ENCODE assay signal across 9 mouse cellular contexts in the genomic region with DNA sequence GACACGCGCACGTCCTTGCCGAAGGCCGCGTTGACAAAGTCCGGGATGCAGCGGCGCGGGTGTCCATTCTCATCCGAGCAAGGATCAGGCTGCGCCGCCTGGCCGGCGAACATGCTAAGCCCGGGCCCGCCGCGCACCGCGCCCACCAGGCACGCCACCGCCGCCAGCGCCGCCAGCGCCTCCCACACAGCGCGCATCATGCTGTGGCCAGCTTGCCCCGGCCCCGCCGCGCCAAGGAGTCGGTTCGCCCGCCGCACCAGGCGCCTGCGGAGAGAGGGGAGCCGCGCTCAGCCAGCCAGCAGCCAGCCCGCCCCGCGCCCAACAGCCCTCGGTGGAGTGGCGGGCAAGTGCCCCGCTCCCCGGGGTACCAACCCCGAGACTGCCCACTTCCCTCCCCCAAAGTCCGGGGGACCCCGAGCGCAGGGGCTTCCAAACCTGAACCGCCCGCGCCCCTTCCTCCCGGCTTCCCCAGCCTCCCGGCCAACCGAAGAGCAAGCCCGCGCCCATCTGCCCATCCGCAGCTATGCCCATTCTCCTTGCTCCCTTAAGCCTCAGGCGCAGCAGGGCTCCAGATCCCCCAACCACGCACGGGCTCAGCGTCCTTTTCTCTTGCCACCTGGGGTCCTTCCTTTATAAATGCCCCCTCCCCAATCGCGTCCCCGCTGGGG. TPM values are rescaled to one million over a fixed set of nuclear protein-coding genes. Genes with fewer than 3 reads are reported as not detected.
DNase-seq lines count a peak whose midpoint lies in the region; ATAC-seq and TF ChIP-seq lines count a peak whose summit lies in the region.
"Had no signal": no experiment of that assay in that cellular context is flagged by ENCODE, and none has a peak within 500 bp of the region (broad histone marks: within the 10 kb centered on the region; RNA-seq: fewer than 3 reads in every experiment).

No protein-coding gene starts in this region.

- in situ Hi-C loops in CH12.LX (cut with MboI; ENCODE audit: low pct_ligation_motif_present, low pct_unique_long_range_greater_than_20kb, low sequenced_read_pairs), result no loop called here

- no peak for TF ChIP-seq CTCF in CH12.LX (conservative IDR thresholded peaks at IDR 0.05 in 1 of 2, IDR thresholded peaks at IDR 0.05 in 1 of 2; ENCODE audit: low read depth in 2 of 2, low read length in 2 of 2)
- TF ChIP-seq CTCF in olfactory bulb, adult 2 months (IDR thresholded peaks at IDR 0.05; ENCODE audit: insufficient read depth, low read depth, low read length), result no peak

- H3K4me3 ChIP-seq in CH12.LX (replicated peaks in 1 of 3; ENCODE audit: low read depth in 2 of 3, low read length in 2 of 3, poor library complexity in 1 of 3), result peak overlapping the region; percentile 35 to 75 (median 60)
- H3K4me3 ChIP-seq in embryonic facial prominence, embryonic 14.5 days (ENCODE audit: low read depth, low read length), result peak overlapping the region; percentile 71
- peak overlapping the region; percentile 68 for H3K4me3 ChIP-seq in hindbrain, embryonic 11.5 days (ENCODE audit: low read depth, low read length)
- peak overlapping the region; percentile 59 for H3K4me3 ChIP-seq in liver, embryonic 12.5 days
- peak overlapping the region; percentile 43 for H3K4me3 ChIP-seq in olfactory bulb, adult 2 months (ENCODE audit: insufficient read depth, low read depth, low read length)

- peaks cover 3 to 13% of the 10 kb centered on the region in 2 experiments; a peak in 2 of 4 replicates for H3K4me1 ChIP-seq in CH12.LX (ENCODE audit: control insufficient read depth in 1 of 2, insufficient read depth in 2 of 2)
- peaks cover 13% of the 10 kb centered on the region for H3K4me1 ChIP-seq in embryonic facial prominence, embryonic 14.5 days (ENCODE audit: control insufficient read depth, insufficient read depth, low read length)
- H3K4me1 ChIP-seq in hindbrain, embryonic 11.5 days (replicated peaks; ENCODE audit: control insufficient read depth, insufficient read depth, low read length), result peaks cover 18% of the 10 kb centered on the region
- peaks cover 2% of the 10 kb centered on the region; the same call in 1 of the 2 replicates for H3K4me1 ChIP-seq in liver, embryonic 12.5 days
- peaks cover 23% of the 10 kb centered on the region for H3K4me1 ChIP-seq in olfactory bulb, adult 2 months (ENCODE audit: control insufficient read depth, insufficient read depth, low read length)

- H3K27me3 ChIP-seq in CH12.LX (replicated peaks), result peaks cover 6% of the 10 kb centered on the region
- H3K27me3 ChIP-seq in embryonic facial prominence, embryonic 14.5 days (replicated peaks; ENCODE audit: control insufficient read depth, insufficient read depth, low read length), result peaks cover 85% of the 10 kb centered on the region
- H3K27me3 ChIP-seq in hindbrain, embryonic 11.5 days (ENCODE audit: control insufficient read depth, insufficient read depth, low read length), result peaks cover 72% of the 10 kb centered on the region
- H3K27me3 ChIP-seq in liver, embryonic 12.5 days (replicated peaks), result peaks cover 98% of the 10 kb centered on the region

- no peaks in the 10 kb centered on the region for H3K79me2 ChIP-seq in CH12.LX (replicated peaks; ENCODE audit: control insufficient read depth, extremely low read depth, insufficient read depth, poor library complexity, severe bottlenecking)

- peaks cover 0 to 12% of the 10 kb centered on the region in 2 experiments for H3K36me3 ChIP-seq in CH12.LX (replicated peaks in 1 of 2; ENCODE audit: control insufficient read depth in 1 of 2, insufficient read depth in 1 of 2, low read length in 1 of 2)
- no peaks in the 10 kb centered on the region for H3K36me3 ChIP-seq in embryonic facial prominence, embryonic 14.5 days (ENCODE audit: control insufficient read depth, insufficient read depth, low read length)
- H3K36me3 ChIP-seq in hindbrain, embryonic 11.5 days (ENCODE audit: control insufficient read depth, insufficient read depth, low read length), result no peaks in the 10 kb centered on the region
- no peaks in the 10 kb centered on the region for H3K36me3 ChIP-seq in liver, embryonic 12.5 days

- TF ChIP-seq EP300 in CH12.LX (IDR thresholded peaks at IDR 0.05; ENCODE audit: low read length), result no peak

- no peak for TF ChIP-seq POLR2A in CH12.LX (IDR thresholded peaks at IDR 0.05; ENCODE audit: low read depth, low read length)
- no peak for TF ChIP-seq POLR2A in olfactory bulb, adult 2 months (IDR thresholded peaks at IDR 0.05; ENCODE audit: insufficient read depth, low read depth, low read length)

- H3K9me3 ChIP-seq in CH12.LX (replicated peaks; ENCODE audit: low read length), result peaks cover 15% of the 10 kb centered on the region
- H3K9me3 ChIP-seq in embryonic facial prominence, embryonic 14.5 days (ENCODE audit: control insufficient read depth, low read length), result no peaks in the 10 kb centered on the region
- no peaks in the 10 kb centered on the region for H3K9me3 ChIP-seq in hindbrain, embryonic 11.5 days (ENCODE audit: control insufficient read depth, low read length)
- no peaks in the 10 kb centered on the region for H3K9me3 ChIP-seq in liver, embryonic 12.5 days (replicated peaks)

- peak overlapping the region; percentile 54 for H3K4me2 ChIP-seq in CH12.LX (ENCODE audit: insufficient read depth, low read depth, poor library complexity, severe bottlenecking)
- H3K4me2 ChIP-seq in embryonic facial prominence, embryonic 14.5 days (ENCODE audit: low read depth, low read length), result peak overlapping the region; percentile 93
- peak overlapping the region; percentile 89 for H3K4me2 ChIP-seq in hindbrain, embryonic 11.5 days (replicated peaks; ENCODE audit: low read depth, low read length)
- peak overlapping the region; percentile 73 for H3K4me2 ChIP-seq in liver, embryonic 12.5 days

- peak overlapping the region; percentile 21 for H3K9ac ChIP-seq in CH12.LX (ENCODE audit: insufficient read depth, low read depth)
- peak overlapping the region; percentile 70 for H3K9ac ChIP-seq in embryonic facial prominence, embryonic 14.5 days (ENCODE audit: low read depth, low read length)
- H3K9ac ChIP-seq in hindbrain, embryonic 11.5 days (ENCODE audit: low read depth, low read length), result peak overlapping the region; percentile 92
- 0 out of 2 replicates have a peak overlapping the region, but pooled peaks have one; percentile 12 for H3K9ac ChIP-seq in liver, embryonic 12.5 days

- TF ChIP-seq RAD21 in CH12.LX (IDR thresholded peaks at IDR 0.05; ENCODE audit: low read depth, low read length), result no peak

- 3% methylated on average over 17 of the region's 68 CpGs for WGBS in embryonic facial prominence, embryonic 14.5 days
- under 1% methylated on average over 41 of the region's 68 CpGs for WGBS in hindbrain, embryonic 11.5 days
- WGBS in liver, embryonic 12.5 days (ENCODE audit: insufficient replicate concordance), result under 1% methylated on average over 67 of the region's 68 CpGs
- under 1% methylated on average over 68 of the region's 68 CpGs for WGBS in olfactory bulb, adult 2 months

- DNase-seq in cerebellum, postnatal 14 days, result peak; percentile 36 to 44
- DNase-seq in cerebellum, adult 11 months, result no peak
- DNase-seq in CH12.LX (ENCODE audit: extremely low read depth), result no peak
- DNase-seq in embryonic facial prominence, embryonic 14.5 days (ENCODE audit: low spot score), result peak; percentile 14
- peak; percentile 70 for DNase-seq in hindbrain, embryonic 11.5 days (ENCODE audit: low spot score)
- no peak for DNase-seq in layer of hippocampus, postnatal 14 days (ENCODE audit: low spot score in 2 of 2)

- peak; percentile 16; the same call in 1 of the 2 replicates for ATAC-seq in embryonic facial prominence, embryonic 14.5 days (ENCODE audit: low read depth)
- ATAC-seq in hindbrain, embryonic 11.5 days (ENCODE audit: low FRiP score), result peak; percentile 39
- no peak for ATAC-seq in liver, embryonic 12.5 days

- no peak overlapping the region for H3K27ac ChIP-seq in CH12.LX (ENCODE audit: insufficient read depth, low read depth)
- H3K27ac ChIP-seq in embryonic facial prominence, embryonic 14.5 days (replicated peaks; ENCODE audit: low read depth, low read length), result peak overlapping the region; percentile 54
- H3K27ac ChIP-seq in hindbrain, embryonic 11.5 days (ENCODE audit: low read depth, low read length), result peak overlapping the region; percentile 91
- no peak overlapping the region for H3K27ac ChIP-seq in liver, embryonic 12.5 days
- no peak overlapping the region for H3K27ac ChIP-seq in olfactory bulb, adult 2 months (ENCODE audit: insufficient read depth, low read depth, low read length)

- dilution Hi-C loops in CH12.LX (cut with MboI; ENCODE audit: extremely low pct_ligation_motif_present, extremely low pct_unique_long_range_greater_than_20kb, low sequenced_read_pairs), result no loop called here

TF ChIP-seq in CH12.LX, 34 proteins besides CTCF, POLR2A, EP300 and RAD21:
- no peak for TF ChIP-seq NELFE (IDR thresholded peaks at IDR 0.05; ENCODE audit: low read depth, low read length)
TF ChIP-seq in CH12.LX: peak in this region for 0.

RNA-seq across cellular contexts. Expression of a gene that starts 14.6 kb away (rescaled TPM):
- 0.38 and 0.59 TPM in 2 replicates for total RNA-seq in CH12.LX (2012; rRNA removed)
- 0.47 and 0.54 TPM in 2 replicates for total RNA-seq in CH12.LX (2014; rRNA removed)
- polyA plus RNA-seq in CH12.LX (2012; ENCODE audit: insufficient read length, low read depth), result 0.78 and 1.2 TPM in 2 replicates
- polyA plus RNA-seq in embryonic facial prominence, embryonic 14.5 days (2014; fragmentation: Nextera tagmentation; extraction: Ambion mirVana), result 4.6 and 6.3 TPM in 2 replicates
- polyA plus RNA-seq in hindbrain, embryonic 11.5 days (2014; fragmentation: Nextera tagmentation; extraction: Ambion mirVana), result 7.7 and 11.9 TPM in 2 replicates
- 0.53 and 0.57 TPM in 2 replicates for polyA plus RNA-seq in liver, embryonic 12.5 days (2016; fragmentation: Nextera tagmentation; extraction: Ambion mirVana)
- polyA plus RNA-seq in olfactory bulb, adult 2 months (2012; ENCODE audit: insufficient read depth, insufficient read length, low replicate concordance, missing spikeins), result not detected in 2 replicates
- 1 to 10 TPM; 7.1 to 7.4 TPM for total RNA-seq in layer of hippocampus, postnatal 14 days (2021)
- total RNA-seq: hematopoietic stem cell, adult 5-6 weeks had no signal

RNA-seq across cellular contexts. Expression of a gene that starts 45.9 kb away (rescaled TPM):
- total RNA-seq in CH12.LX (2012; rRNA removed), result 5.7 and 8.3 TPM in 2 replicates
- total RNA-seq in CH12.LX (2014; rRNA removed), result 2.9 and 3.5 TPM in 2 replicates
- 7.3 and 9.4 TPM in 2 replicates for polyA plus RNA-seq in CH12.LX (2012; ENCODE audit: insufficient read length, low read depth)
- polyA plus RNA-seq in embryonic facial prominence, embryonic 14.5 days (2014; fragmentation: Nextera tagmentation; extraction: Ambion mirVana), result 0.48 and 1.1 TPM in 2 replicates
- 0.73 and 0.74 TPM in 2 replicates for polyA plus RNA-seq in hindbrain, embryonic 11.5 days (2014; fragmentation: Nextera tagmentation; extraction: Ambion mirVana)
- 0.24 and 0.27 TPM in 2 replicates for polyA plus RNA-seq in liver, embryonic 12.5 days (2016; fragmentation: Nextera tagmentation; extraction: Ambion mirVana)
- not detected in 2 replicates for polyA plus RNA-seq in olfactory bulb, adult 2 months (2012; ENCODE audit: insufficient read depth, insufficient read length, low replicate concordance, missing spikeins)
- 1 to 10 TPM; 1.6 to 2.0 TPM for total RNA-seq in layer of hippocampus, postnatal 14 days (2021)

Comparison
In these comparisons a context has a peak if more than half of its experiments do, and no peak if none do; other contexts are left out.
1. DNase-seq: peak in cerebellum, postnatal 14 days (2 of 2), embryonic facial prominence, embryonic 14.5 days (single experiment) and hindbrain, embryonic 11.5 days (single experiment); none in cerebellum, adult 11 months (single experiment), CH12.LX (single experiment) and layer of hippocampus, postnatal 14 days (0 of 2).
2. H3K27ac ChIP-seq: peak in embryonic facial prominence, embryonic 14.5 days (single experiment) and hindbrain, embryonic 11.5 days (single experiment); none in CH12.LX (single experiment), liver, embryonic 12.5 days (single experiment) and olfactory bulb, adult 2 months (single experiment).
3. H3K9ac ChIP-seq: peak in every context shown above with its lines; median percentile 92 in hindbrain, embryonic 11.5 days; 70 in embryonic facial prominence, embryonic 14.5 days; 21 in CH12.LX; 12 in liver, embryonic 12.5 days.
4. Peak in every context shown above with its lines, with median percentiles within 50 percentile points of each other: H3K4me2 ChIP-seq and H3K4me3 ChIP-seq.